Mouse (Mus musculus) fibroblast of lung, adult 2 months (primary cell): Measurements from ENCODE around the gene Arhgap10.

ENCODE experiments used
- DNase-seq: peaks from one replicate; pipeline ENCODE4 v3.0.0-alpha.2; 2011; ENCODE audit warnings: low read depth

The Arhgap10 gene

GRCm38 (mm10) chr8:77279977-77280376 is 237.8 kb downstream of the Arhgap10 start:
- no peak for DNase-seq

GRCm38 (mm10) chr8:77278246-77278645 is 239.5 kb downstream of the Arhgap10 start:
- DNase-seq, result no peak

- DNase-seq, result no peak
Observed at GRCm38 (mm10) chr8:77276827-77277226, 240.9 kb downstream of the Arhgap10 start.

GRCm38 (mm10) chr8:77275571-77275970 is 242.2 kb downstream of the Arhgap10 start:
- no peak for DNase-seq

- DNase-seq, result no peak
Observed at GRCm38 (mm10) chr8:77272136-77272535, 245.6 kb downstream of the Arhgap10 start.

GRCm38 (mm10) chr8:77267941-77268405 is 249.8 kb downstream of the Arhgap10 start:
- no peak for DNase-seq

- no peak for DNase-seq
Observed at GRCm38 (mm10) chr8:77262216-77263009, 255.3 kb downstream of the Arhgap10 start.

GRCm38 (mm10) chr8:77261215-77261614 is 256.5 kb downstream of the Arhgap10 start:
- DNase-seq, result no peak

- no peak for DNase-seq
Observed at GRCm38 (mm10) chr8:77257085-77257451, 260.7 kb downstream of the Arhgap10 start.

- no peak for DNase-seq
Observed at GRCm38 (mm10) chr8:77256450-77257084, 261.2 kb downstream of the Arhgap10 start.

GRCm38 (mm10) chr8:77254466-77254865 is 263.3 kb downstream of the Arhgap10 start:
- no peak for DNase-seq

GRCm38 (mm10) chr8:77251134-77251533 is 266.6 kb downstream of the Arhgap10 start:
- DNase-seq, result no peak

- no peak for DNase-seq
Observed at GRCm38 (mm10) chr8:77250094-77250493, 267.7 kb downstream of the Arhgap10 start.

GRCm38 (mm10) chr8:77241381-77241780 is 276.4 kb downstream of the Arhgap10 start:
- DNase-seq, result no peak

- DNase-seq, result no peak
Observed at GRCm38 (mm10) chr8:77239462-77239861, 278.3 kb downstream of the Arhgap10 start.

- peak; percentile 73 for DNase-seq
Observed at GRCm38 (mm10) chr8:77236701-77237100, 281.1 kb downstream of the Arhgap10 start.

- no peak for DNase-seq
Observed at GRCm38 (mm10) chr8:77232411-77232810, 285.3 kb downstream of the Arhgap10 start.

- DNase-seq, result no peak
Observed at GRCm38 (mm10) chr8:77231834-77232233, 285.9 kb downstream of the Arhgap10 start.

GRCm38 (mm10) chr8:77231211-77231610 is 286.5 kb downstream of the Arhgap10 start:
- DNase-seq, result no peak

GRCm38 (mm10) chr8:77228688-77229087 is 289.1 kb downstream of the Arhgap10 start:
- DNase-seq, result no peak

GRCm38 (mm10) chr8:77227742-77228141 is 290.0 kb downstream of the Arhgap10 start:
- no peak for DNase-seq

- DNase-seq, result no peak
Observed at GRCm38 (mm10) chr8:77223123-77223522, 294.6 kb downstream of the Arhgap10 start.

GRCm38 (mm10) chr8:77215191-77215590 is 302.6 kb downstream of the Arhgap10 start:
- DNase-seq, result no peak
